Mouse (Mus musculus) liver, postnatal 0 days (tissue): ENCODE measurements around the gene Ltb. TPM values are rescaled to one million over a fixed set of nuclear protein-coding genes. Genes with fewer than 3 reads are reported as not detected.
"Not testable (repeated sequence)": the region's sequence is repeated elsewhere in the genome, so short reads cannot be mapped to it uniquely, and the experiment has no call there.

Experiments used
- ATAC-seq: fragments of 200-750 bp; cut with Nextera tagmentation; 2 replicates; pipeline ENCODE4 v1.8.0; 2017; ENCODE audit warnings: mild to moderate bottlenecking, moderate library complexity
- DNase-seq: peaks from one replicate; pipeline ENCODE4 v3.0.0-alpha.2; 2016
- H3K27ac ChIP-seq: fragments of 300-500 bp; sonication (generic); 2 replicates; pipeline ENCODE4 v1.5.1; 2014; ENCODE audit warnings: antibody characterized with exemption, moderate library complexity, mild to moderate bottlenecking, low read depth
- H3K27me3 ChIP-seq: fragments of 300-500 bp; sonication (generic); 2 replicates; pipeline ENCODE4 v1.6.1; 2014; ENCODE audit warnings: low read length, control low read depth, mixed read lengths; ENCODE audit not compliant: insufficient read depth
- H3K36me3 ChIP-seq: fragments of 300-500 bp; sonication (generic); replicated peaks from 2 replicates; pipeline ENCODE4 v1.6.1; 2014; ENCODE audit warnings: mild to moderate bottlenecking, control low read depth, low read length, moderate library complexity, mixed read lengths; ENCODE audit not compliant: insufficient read depth
- H3K4me1 ChIP-seq: fragments of 300-500 bp; sonication (generic); 2 replicates; pipeline ENCODE4 v1.6.1; 2014; ENCODE audit warnings: antibody characterized with exemption, mild to moderate bottlenecking, control low read depth; ENCODE audit not compliant: insufficient read depth
- H3K4me2 ChIP-seq: fragments of 300-500 bp; sonication (generic); 2 replicates; pipeline ENCODE4 v1.6.1; 2014; ENCODE audit warnings: low read depth, mild to moderate bottlenecking, low read length, moderate library complexity, mixed read lengths
- H3K4me3 ChIP-seq: fragments of 300-500 bp; sonication (generic); 2 replicates; pipeline ENCODE4 v1.5.1; 2014; ENCODE audit warnings: low read depth, low read length
- H3K9ac ChIP-seq: fragments of 300-500 bp; sonication (generic); replicated peaks from 2 replicates; pipeline ENCODE4 v1.6.1; 2014; ENCODE audit warnings: mild to moderate bottlenecking, moderate library complexity
- H3K9me3 ChIP-seq: fragments of 300-500 bp; sonication (generic); 2 replicates; pipeline ENCODE4 v1.6.1; 2016; ENCODE audit warnings: mild to moderate bottlenecking, control low read depth, low read length, mixed read lengths
- CTCF ChIP-seq: sonication (generic); IDR thresholded peaks from 2 replicates; pipeline ENCODE4 v1.5.1; 2016; ENCODE audit warnings: antibody characterized with exemption, low read depth
- EP300 ChIP-seq: IDR thresholded peaks from 2 replicates; pipeline ENCODE4 v1.6.1; 2016; ENCODE audit warnings: antibody characterized with exemption, low read depth, mild to moderate bottlenecking
- WGBS: fragments of 180-500 bp; shearing (Covaris S2); extraction: QIAGEN DNeasy Blood & Tissue Kit; methylation state at CpG from one replicate; pipeline ENCODE4 v1.1.7; 2014; ENCODE audit not compliant: insufficient replicate concordance; 5-methylcytosine and 5-hydroxymethylcytosine counted together
- polyA plus RNA-seq: library from polyadenylated mRNA; unstranded; fragments of >200 nt; fragmentation: Nextera tagmentation; extraction: Ambion mirVana; gene quantifications from 2 replicates; pipeline ENCODE4 v1.2.1, GENCODE M21; 2015

The Ltb gene
- polyA plus RNA-seq, 1 experiment from 2014 or later, result 5.3 TPM

DNA sequence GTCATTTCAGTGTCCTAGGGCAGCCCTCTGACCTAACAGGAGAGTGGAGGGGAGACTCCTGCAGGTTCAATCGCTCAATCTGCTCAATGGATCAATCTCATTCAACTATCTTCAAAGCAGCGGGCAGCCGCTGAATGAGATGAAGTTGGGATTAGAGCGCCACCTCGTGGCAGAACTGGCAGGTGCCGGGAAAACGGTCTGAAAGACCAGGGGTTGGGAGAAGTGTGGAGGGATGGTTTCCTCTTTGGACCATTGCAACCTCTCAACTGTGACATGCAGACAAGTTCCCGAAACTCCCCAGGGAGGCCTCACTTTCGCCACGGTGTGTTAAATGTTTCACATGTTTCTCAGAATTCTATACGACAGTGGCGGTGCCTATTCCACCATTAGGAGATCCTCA, 37.8 kb downstream of the Ltb start:
- peaks cover 32% of the 10 kb centered on the region for H3K4me1 ChIP-seq
- peak overlapping the region; percentile 31; the same call in 1 of the 2 replicates for H3K4me3 ChIP-seq
- WGBS, result 4% methylated on average over 12 of the region's 12 CpGs
- peak overlapping the region; percentile 73 for H3K4me2 ChIP-seq
- no peaks in the 10 kb centered on the region for H3K27me3 ChIP-seq
- no peaks in the 10 kb centered on the region for H3K9me3 ChIP-seq
- H3K9ac ChIP-seq, result 0 out of 2 replicates have a peak overlapping the region, but pooled peaks have one; percentile 6
- ATAC-seq, result no peak
- H3K27ac ChIP-seq, result peak overlapping the region; percentile 91
- peak; percentile 88 for DNase-seq
- peak; percentile 97 for TF ChIP-seq CTCF
- TF ChIP-seq EP300, result no peak
- H3K36me3 ChIP-seq, result peaks cover 38% of the 10 kb centered on the region

DNA sequence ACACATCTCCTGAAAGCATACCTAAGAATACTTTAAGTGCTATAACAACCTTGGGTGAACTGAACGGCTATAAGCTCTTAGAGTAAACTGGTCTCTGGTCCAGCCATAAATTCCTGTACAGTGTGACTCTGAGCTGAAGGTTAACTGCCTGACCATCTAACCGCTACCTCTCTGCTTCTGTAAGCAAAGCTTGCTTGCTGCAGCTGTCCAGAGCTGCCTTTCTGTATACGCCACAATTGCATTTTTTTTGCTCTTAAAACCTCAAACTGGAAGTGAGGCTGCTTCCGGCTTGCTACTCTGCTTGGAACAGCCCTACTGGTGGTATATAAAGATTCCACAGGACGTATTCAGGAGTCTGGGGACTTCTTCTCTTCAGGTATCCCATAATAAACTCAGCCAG, 38.4 kb downstream of the Ltb start:
- Histone ChIP-seq H3K36me3 (peaks cover 32% of the 10 kb centered on the region), H3K27me3 (no peaks in the 10 kb centered on the region), H3K9me3 (no peaks in the 10 kb centered on the region), H3K27ac (peak overlapping the region; percentile 91), H3K4me3 (peak overlapping the region; percentile 31; the same call in 1 of the 2 replicates), H3K9ac (0 out of 2 replicates have a peak overlapping the region, but pooled peaks have one; percentile 6), H3K4me1 (peaks cover 32% of the 10 kb centered on the region), H3K4me2 (peak overlapping the region; percentile 73)
- no peak for ATAC-seq
- TF ChIP-seq EP300, result no peak
- no peak for TF ChIP-seq CTCF
- 60% methylated on average over 5 of the region's 5 CpGs for WGBS
- no peak for DNase-seq

DNA sequence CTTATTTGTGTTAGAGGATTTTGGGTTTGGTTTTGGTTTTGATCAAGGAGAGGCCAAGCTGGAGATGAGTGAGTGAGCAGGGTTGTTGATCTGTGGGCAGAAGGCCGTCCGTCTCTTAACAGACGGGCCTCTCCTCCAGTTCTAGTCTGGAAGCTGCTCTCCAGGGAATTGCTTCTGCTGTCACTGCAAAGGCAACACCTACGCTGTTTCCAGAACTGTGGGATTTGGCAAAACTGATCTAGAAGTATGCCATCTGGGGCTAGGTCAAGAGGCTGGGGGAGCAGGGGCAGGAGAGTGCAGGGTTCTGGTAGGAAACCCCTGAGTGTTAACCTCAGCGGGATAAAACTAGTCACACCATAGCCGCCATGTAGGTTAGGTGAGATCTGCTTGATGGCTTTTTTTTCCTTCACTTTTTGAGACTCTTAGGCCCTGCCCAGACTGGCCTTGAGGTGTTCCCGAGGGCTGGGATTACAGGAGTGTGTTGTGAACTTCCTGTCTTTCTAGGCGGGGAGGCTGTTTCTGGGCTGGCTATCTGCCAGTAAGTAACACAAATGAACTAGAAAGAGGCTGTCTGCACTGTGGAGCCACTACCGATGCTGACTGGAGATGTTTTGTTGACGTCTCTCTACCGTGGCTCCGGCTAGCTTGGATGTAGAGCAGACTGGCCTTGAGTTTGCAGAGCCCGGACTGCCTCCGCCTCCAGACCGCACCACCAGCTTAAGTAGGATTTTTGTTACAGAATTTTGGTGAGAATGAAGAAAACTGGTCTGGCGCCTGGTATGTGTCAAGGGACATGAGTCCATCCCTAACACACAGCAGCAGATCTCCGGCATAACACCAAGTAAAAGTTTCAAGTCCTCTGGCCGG, 39.1 kb downstream of the Ltb start, which contains the start of gene Atp6v1g2:
Gene Atp6v1g2 (plus strand): TSS at position 547 of the 867 bp plus-strand sequence.
- Histone ChIP-seq H3K9me3 (no peaks in the 10 kb centered on the region), H3K27ac (peak within 1 kb of the TSS; percentile 91), H3K9ac (peak within 1 kb of the TSS; percentile 87), H3K27me3 (no peaks in the 10 kb centered on the region), H3K4me3 (peak within 1 kb of the TSS; percentile 74), H3K4me2 (peak within 1 kb of the TSS; percentile 73), H3K4me1 (peaks cover 32% of the 10 kb centered on the region), H3K36me3 (peaks cover 26% of the 10 kb centered on the region)
- 60% methylated on average over 18 of the region's 18 CpGs for WGBS
- ATAC-seq (no peak), DNase-seq (no peak)
- TF ChIP-seq EP300 (no peak), CTCF (no peak)

DNA sequence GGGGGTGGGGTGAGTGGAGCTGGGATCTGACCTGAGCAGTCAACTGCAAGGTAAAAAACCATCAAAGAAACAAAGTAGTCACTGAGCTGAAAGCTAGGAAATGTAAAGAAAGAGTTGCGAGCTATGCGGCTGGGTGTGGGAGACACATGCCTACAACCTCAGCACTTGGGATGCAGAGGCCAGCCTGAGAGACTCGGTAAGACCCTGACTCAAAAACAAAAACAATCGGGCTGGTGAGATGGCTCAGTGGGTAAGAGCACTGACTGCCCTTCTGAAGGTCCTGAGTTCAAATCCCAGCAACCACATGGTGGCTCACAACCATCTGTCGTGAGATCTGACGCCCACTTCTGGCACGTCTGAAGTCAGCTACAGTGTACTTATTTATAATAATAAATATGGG, 39.9 kb downstream of the Ltb start:
- ATAC-seq, H3K27me3 ChIP-seq, DNase-seq, H3K9me3 ChIP-seq: not testable (repeated sequence)
- Histone ChIP-seq H3K4me1 (peaks cover 32% of the 10 kb centered on the region), H3K9ac (peak overlapping the region; percentile 87; the same call in 1 of the 2 replicates), H3K4me2 (peak overlapping the region; percentile 73), H3K36me3 (peaks cover 19% of the 10 kb centered on the region), H3K27ac (peak overlapping the region; percentile 91), H3K4me3 (peak overlapping the region; percentile 74)
- WGBS, result 67% methylated on average over 7 of the region's 7 CpGs

DNA sequence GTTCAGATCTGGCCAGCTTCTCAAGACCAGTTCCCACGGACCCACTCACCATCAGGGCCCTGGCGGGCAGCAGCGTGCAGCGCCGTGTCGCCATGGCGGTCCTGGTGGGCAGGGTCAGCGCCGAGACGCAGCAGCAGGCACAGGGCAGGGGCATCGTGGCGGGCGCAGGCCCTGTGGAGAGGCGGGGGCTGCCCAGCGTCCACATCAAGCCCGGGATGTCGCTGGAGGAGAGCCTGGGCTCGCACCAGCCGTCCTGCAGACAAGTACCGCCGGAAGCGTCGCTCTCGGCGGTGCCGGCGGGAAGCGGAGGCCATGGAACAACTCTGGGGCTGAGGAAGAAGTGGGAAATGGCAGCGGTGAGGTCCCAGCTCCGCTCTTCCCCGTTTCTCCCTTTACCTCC, 40.7 kb downstream of the Ltb start:
- H3K4me2 ChIP-seq, result peak overlapping the region; percentile 73
- DNase-seq (peak; percentile 66), ATAC-seq (peak; percentile 2; the same call in 1 of the 2 replicates)
- H3K9me3 ChIP-seq, result no peaks in the 10 kb centered on the region
- peaks cover 11% of the 10 kb centered on the region for H3K36me3 ChIP-seq
- H3K4me1 ChIP-seq, result peaks cover 32% of the 10 kb centered on the region
- peak overlapping the region; percentile 74 for H3K4me3 ChIP-seq
- H3K9ac ChIP-seq, result peak overlapping the region; percentile 87
- TF ChIP-seq EP300 (no peak), CTCF (0 out of 2 replicates have a peak, but pooled peaks have one; percentile 13)
- peak overlapping the region; percentile 91 for H3K27ac ChIP-seq
- no peaks in the 10 kb centered on the region for H3K27me3 ChIP-seq
- WGBS, result 8% methylated on average over 30 of the region's 31 CpGs

DNA sequence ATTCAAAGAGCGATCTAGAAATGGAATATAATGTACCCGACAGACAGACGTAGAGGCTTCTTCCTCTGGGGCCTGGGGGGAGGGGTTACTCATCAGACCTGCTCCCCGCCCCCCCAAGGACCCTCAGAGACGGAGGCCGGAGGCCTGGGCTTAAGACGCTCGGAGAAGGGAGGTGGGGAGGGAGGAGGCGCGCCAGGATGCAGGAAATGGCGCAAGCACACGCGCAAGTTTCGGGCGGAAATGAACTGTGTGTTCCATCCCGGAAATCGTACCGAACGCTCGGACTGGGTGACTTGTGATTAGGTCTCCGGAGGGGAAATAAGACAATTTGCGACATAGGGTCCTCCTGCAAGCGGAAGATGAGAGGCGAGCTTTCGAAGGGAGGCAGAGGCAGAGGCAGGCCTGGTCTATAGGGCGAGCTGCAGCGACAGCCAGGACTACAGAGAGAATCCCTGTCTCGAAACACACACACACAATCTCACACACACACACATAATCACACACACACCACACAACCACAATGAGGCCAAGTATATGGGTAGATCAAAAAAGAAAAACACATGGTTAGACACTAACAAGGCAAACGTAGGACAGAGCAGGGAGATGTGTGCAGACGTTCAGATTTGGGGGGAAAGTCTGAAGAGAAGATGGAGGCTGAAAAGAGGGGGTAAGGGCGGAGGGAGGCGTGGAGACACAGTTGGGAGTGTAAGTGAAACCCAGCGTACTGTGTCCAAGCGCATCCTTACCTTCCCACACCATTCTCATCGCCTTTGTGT, 41.6 kb downstream of the Ltb start, which contains the start of gene Nfkbil1:
Gene Nfkbil1 (minus strand): TSS at position 179 of the 776 bp plus-strand sequence.
- peak; percentile 90 for DNase-seq
- H3K4me3 ChIP-seq, result peak within 1 kb of the TSS; percentile 74
- peak within 1 kb of the TSS; percentile 91 for H3K27ac ChIP-seq
- H3K9me3 ChIP-seq, result no peaks in the 10 kb centered on the region
- no peak for TF ChIP-seq CTCF
- TF ChIP-seq EP300, result peak; percentile 51; the same call in 1 of the 2 replicates
- 0% methylated on average over 35 of the region's 35 CpGs for WGBS
- H3K4me1 ChIP-seq, result peaks cover 41% of the 10 kb centered on the region
- peak; percentile 80 for ATAC-seq
- peak within 1 kb of the TSS; percentile 73 for H3K4me2 ChIP-seq
- H3K9ac ChIP-seq, result peak within 1 kb of the TSS; percentile 87
- no peaks in the 10 kb centered on the region for H3K27me3 ChIP-seq
- H3K36me3 ChIP-seq, result peaks cover 8% of the 10 kb centered on the region; the same call in 1 of the 2 replicates
